Mouse (Mus musculus) layer of hippocampus, postnatal 25 days (tissue): ENCODE measurements around the gene Tead1. TPM values are rescaled to one million over a fixed set of nuclear protein-coding genes. Genes with fewer than 3 reads are reported as not detected.
"Not testable (repeated sequence)": the region's sequence is repeated elsewhere in the genome, so short reads cannot be mapped to it uniquely, and the experiment has no call there.

Experiments
- DNase-seq, 2 experiments: peaks; one replicate each; pipeline ENCODE4 v3.0.0; 2022; ENCODE audit warnings: mixed read lengths in 2 of 2, low spot score in 1 of 2; ENCODE audit errors: extremely low spot score in 1 of 2
- total RNA-seq, 2 experiments: library from RNA; stranded (reverse); gene quantifications; 2 replicates each; pipeline ENCODE4 v1.2.3; 2021

The Tead1 gene
- total RNA-seq, 2 experiments from 2014 or later: 19.6 to 28.6 TPM

GRCm38 (mm10) chr7:112892595-112892994, 213.5 kb downstream of the Tead1 start:
- no peak for DNase-seq

- no peak for DNase-seq
Observed at GRCm38 (mm10) chr7:112896363-112896762, 217.2 kb downstream of the Tead1 start.

- no peak for DNase-seq
Observed at GRCm38 (mm10) chr7:112901710-112902109, 222.6 kb downstream of the Tead1 start.

- no peak for DNase-seq
Observed at GRCm38 (mm10) chr7:112906848-112907247, 227.7 kb downstream of the Tead1 start.

- DNase-seq: no peak
Observed at GRCm38 (mm10) chr7:112907468-112907867, 228.3 kb downstream of the Tead1 start.

- no peak for DNase-seq
Observed at GRCm38 (mm10) chr7:112909164-112909563, 230.0 kb downstream of the Tead1 start.

GRCm38 (mm10) chr7:112912969-112913368, 233.9 kb downstream of the Tead1 start:
- DNase-seq: no peak

GRCm38 (mm10) chr7:112915571-112915970, 236.5 kb downstream of the Tead1 start:
- no peak for DNase-seq

GRCm38 (mm10) chr7:112917613-112918278, 238.6 kb downstream of the Tead1 start:
- no peak for DNase-seq

GRCm38 (mm10) chr7:112918279-112918991, 239.3 kb downstream of the Tead1 start:
- DNase-seq: peak in 1 of 2 experiments; percentile 27

GRCm38 (mm10) chr7:112919845-112920244, 240.7 kb downstream of the Tead1 start:
- peak in 1 of 2 experiments; percentile 53 for DNase-seq

- no peak for DNase-seq
Observed at GRCm38 (mm10) chr7:112922801-112923200, 243.7 kb downstream of the Tead1 start.

- DNase-seq: no peak
Observed at GRCm38 (mm10) chr7:112923712-112924111, 244.6 kb downstream of the Tead1 start.

GRCm38 (mm10) chr7:112930669-112931068, 251.6 kb downstream of the Tead1 start:
- no peak for DNase-seq

- not testable (repeated sequence) for DNase-seq
Observed at GRCm38 (mm10) chr7:112935876-112936275, 256.8 kb downstream of the Tead1 start.

- no peak for DNase-seq
Observed at GRCm38 (mm10) chr7:112937089-112937488, 258.0 kb downstream of the Tead1 start.

- DNase-seq: no peak
Observed at GRCm38 (mm10) chr7:112938959-112939358, 259.8 kb downstream of the Tead1 start.

- no peak for DNase-seq
Observed at GRCm38 (mm10) chr7:112942567-112942966, 263.4 kb downstream of the Tead1 start.

GRCm38 (mm10) chr7:112943056-112943455, 263.9 kb downstream of the Tead1 start:
- DNase-seq: no peak

GRCm38 (mm10) chr7:112946706-112947105, 267.6 kb downstream of the Tead1 start:
- DNase-seq: no peak

GRCm38 (mm10) chr7:112953777-112954291, 274.7 kb downstream of the Tead1 start, which contains the start of gene Rassf10:
TSS of gene Rassf10 (plus strand) at chr7:112953962.
- DNase-seq: peak; percentile 8 to 33
